Mouse (Mus musculus) fibroblast of lung, adult 2 months (primary cell): Measurements from ENCODE around the gene Bglap3.
A peak's percentile ranks its signal among the peaks of the same experiment; 100 is the strongest.
"Not testable (repeated sequence)": the region's sequence is repeated elsewhere in the genome, so short reads cannot be mapped to it uniquely, and the experiment has no call there.

Experiments used
- DNase-seq: peaks from one replicate; pipeline ENCODE4 v3.0.0-alpha.2; 2011; ENCODE audit warnings: low read depth

Gene Bglap3

DNA sequence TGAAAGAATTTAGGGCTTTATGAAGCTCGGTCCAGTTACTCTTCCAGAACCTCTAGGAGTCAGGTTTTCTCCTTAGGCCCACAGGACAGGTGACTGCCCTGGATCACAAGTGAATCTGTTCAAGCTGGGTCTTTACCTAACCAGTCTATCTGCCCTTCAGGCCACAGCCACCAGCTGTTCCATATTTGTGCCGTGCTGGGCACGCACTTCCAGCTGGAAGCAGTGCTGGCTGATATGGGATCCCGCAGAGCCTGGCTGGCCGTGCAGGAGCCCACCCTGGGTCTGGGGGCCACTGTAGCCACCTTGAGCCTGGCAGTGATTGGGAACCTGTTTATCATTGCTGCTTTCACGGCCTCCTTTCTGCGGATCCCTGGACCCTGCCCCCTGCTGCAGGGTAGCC is 4.1 kb upstream of the Bglap3 start:
- not testable (repeated sequence) for DNase-seq

DNA sequence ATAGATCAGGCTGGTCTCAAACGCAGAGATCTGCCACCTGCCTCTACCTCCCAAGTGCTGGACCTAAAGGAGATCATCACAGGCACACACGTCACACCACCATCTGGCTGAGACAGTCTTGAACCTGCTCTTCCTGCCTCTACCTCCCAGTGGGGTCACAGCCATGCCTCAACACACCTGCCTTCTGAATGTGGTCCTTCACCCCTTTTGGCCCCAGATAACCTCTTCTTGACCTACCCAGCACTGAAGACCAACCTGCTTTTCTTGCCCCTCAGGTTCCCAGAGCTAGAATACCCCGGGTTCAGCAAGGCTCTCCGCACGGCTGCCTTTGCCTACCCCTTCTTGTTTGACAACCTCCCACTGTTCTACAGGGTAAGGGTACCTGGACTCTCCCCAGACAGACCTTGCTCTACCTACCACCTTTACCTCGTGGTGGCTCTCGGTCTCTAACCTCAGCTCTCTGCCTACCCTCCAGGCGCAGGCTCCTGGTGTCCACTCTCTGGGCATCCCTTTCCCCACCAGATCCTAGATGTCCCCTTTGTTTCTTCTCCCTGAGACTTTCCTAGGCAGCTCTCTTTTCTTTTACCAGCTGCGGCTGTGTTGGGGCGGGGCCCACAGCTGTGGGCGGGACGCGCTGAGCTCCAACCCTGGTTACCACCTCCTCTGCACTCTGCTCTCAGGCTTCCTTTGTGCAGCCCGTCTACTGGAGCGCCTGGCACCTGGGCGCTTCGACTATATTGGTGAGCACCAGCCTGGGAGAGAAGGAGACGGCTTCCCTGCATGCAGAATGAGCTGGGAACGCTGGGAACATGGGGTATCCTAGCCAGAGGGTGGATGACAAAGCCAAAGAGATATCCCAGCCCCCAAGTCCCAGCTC is 3.4 kb upstream of the Bglap3 start:
- DNase-seq, result not testable (repeated sequence)

DNA sequence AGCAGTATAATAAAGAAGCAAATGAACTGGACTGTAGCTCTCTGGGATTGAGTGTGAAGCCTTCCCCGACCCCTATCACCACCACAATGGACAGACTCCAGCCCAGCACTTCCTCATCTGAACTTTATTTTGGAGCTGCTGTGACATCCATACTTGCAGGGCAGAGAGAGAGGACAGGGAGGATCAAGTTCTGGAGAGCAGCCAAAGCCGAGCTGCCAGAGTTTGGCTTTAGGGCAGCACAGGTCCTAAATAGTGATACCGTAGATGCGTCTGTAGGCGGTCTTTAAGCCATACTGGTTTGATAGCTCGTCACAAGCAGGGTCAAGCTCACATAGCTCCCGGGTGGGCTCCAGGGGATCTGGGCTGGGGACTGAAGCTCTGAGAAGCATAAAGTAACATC is 4.0 kb downstream of the Bglap3 start:
- DNase-seq, result not testable (repeated sequence)

DNA sequence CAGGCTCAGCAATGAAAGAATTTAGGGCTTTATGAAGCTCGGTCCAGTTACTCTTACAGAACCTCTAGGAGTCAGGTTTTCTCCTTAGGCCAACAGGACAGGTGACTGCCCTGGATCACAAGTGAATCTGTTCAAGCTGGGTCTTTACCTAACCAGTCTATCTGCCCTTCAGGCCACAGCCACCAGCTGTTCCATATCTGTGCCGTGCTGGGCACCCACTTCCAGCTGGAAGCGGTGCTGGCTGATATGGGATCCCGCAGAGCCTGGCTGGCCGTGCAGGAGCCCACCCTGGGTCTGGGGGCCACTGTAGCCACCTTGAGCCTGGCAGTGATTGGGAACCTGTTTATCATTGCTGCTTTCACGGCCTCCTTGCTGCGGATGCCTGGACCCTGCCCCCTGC is 5.0 kb downstream of the Bglap3 start:
- not testable (repeated sequence) for DNase-seq

DNA sequence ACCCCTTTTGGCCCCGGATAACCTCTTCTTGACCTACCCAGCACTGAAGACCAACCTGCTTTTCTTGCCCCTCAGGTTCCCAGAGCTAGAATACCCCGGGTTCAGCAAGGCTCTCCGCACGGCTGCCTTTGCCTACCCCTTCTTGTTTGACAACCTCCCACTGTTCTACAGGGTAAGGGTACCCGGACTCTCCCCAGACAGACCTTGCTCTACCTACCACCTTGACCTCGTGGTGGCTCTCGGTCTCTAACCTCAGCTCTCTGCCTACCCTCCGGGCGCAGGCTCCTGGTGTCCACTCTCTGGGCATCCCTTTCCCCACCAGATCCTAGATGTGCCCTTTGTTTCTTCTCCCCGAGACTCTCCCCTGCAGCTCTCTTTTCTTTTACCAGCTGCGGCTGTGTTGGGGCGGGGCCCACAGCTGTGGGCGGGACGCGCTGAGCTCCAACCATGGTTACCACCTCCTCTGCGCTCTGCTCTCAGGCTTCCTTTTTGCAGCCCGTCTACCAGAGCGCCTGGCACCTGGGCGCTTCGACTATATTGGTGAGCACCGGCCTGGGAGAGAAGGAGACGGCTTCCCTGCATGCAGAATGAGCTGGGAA is 5.6 kb downstream of the Bglap3 start:
- DNase-seq, result not testable (repeated sequence)

DNA sequence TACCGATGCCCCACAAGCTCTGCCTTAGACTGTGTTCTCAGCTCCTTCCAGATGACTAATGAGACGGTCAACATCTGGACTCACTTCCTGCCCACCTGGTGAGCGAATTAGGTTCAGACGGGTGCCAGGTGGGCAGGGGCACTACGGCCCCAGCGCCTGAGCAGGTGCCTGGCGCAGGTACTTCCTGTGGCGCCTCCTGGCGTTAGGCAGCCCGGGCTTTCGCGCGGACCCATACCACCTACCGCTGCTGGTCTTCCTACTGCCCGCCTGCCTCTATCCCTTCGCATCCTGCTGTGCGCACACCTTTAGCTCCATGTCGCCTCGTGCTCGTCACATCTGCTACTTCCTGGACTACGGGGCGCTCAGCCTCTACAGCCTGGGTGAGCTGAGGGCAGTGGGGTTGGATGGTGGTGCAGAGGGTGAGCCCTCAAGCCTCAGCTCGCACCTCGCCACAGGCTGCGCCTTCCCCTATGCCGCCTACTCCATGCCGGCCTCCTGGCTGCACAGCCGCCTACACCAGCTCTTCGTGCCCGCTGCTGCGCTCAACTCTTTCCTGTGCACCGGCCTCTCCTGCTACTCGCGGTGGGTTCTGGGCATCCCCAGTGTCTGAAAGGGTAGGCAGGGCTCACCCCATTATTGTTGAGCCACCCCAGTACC is 6.7 kb downstream of the Bglap3 start:
- DNase-seq, result no peak

DNA sequence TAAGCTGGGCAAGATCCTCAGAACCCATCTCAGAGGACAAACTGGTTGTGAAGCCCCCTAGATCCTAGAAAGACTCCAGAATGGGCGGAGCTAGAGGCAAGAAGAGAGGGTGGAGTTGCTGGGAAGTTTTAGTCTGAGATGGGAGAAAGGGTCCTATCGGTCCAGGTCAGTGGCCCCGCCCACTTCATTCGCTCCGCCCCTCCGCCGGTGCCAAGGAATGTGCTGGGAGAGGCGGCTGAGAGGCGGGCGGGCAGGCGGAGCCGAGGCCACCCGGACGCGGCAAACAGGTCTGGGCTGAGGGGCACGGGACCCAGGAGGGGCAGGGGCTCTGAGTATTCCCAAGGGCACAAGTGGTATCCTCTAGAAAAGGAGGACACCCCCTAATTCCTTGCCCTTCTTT is 8.2 kb downstream of the Bglap3 start, which contains the start of gene Paqr6:
Gene Paqr6, plus strand, starts transcription at position 248 of the 400 bp plus-strand sequence.
- no peak for DNase-seq

DNA sequence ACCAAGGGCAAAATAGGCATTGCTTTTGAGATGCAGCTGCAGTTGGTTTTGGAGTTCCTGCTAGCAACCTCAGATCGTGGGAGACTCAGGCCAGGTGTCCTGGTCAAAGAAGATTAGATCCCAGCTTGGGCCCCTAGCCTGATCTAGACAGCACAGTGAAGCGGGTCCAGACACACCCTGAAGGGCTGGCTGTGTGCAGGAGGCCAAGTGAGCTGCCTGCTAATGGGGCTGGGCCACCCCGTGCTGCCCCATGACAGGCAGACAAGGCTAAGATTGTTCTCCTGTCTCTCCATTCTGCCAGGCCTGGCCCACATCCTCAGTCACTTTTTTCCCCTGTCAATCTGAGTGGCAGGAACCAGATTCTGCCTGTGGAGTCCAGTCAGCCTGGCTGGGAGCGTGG is 8.8 kb downstream of the Bglap3 start:
- peak; percentile 77 for DNase-seq

DNA sequence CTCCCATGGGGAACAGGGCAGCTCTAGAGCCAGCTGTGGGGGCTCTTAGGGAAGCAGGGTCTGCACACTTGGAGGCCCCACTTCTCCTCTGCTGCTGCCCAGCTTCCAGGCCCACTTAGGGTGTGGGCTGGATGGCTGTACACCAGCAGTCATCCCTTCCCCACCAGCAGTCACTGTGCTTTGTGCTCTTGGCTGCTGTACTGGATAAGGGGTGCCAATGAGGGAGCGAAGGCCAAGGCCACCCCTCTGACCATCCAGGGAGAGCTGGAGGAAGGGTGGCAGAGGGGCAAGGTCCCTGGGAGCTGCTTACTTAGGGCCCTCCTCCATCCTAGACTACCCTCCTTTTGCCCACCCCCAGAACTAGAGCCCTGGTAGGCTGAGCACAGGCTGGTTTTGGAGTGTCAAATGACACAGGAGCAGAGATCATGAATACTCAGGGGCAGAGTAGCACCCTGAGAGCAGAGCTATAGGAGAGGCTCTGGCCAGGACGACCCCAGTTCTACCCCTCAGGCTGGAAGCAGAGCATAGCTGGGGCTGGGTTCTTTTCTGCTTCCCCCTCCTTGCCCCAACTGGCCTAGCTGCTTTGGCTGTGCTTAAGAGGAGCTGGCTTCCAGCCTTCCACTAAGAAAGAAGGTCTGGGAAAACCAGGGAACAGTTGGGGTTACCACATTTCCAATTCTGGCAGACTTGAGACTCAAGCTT is 10.8 kb downstream of the Bglap3 start:
- no peak for DNase-seq

DNA sequence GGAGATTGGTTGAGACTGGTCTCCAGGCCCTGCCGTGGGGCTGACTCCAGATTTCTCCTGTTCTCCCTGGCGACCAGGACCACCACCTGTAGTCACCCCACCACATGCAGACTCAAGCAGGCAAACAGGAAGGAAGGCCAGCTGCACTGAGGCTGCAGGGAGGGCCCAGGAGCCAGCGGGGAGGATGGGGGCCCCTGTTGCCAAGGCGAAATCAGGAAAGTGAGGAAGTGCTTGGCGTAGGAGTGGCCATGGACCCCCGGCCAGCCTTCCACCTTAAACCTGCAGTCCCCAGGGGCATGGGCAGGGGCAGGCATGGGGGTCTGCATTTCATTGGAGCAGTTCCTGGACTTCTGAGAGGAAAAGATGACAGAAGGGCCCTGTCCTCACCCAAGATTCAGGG is 11.4 kb downstream of the Bglap3 start:
- no peak for DNase-seq

DNA sequence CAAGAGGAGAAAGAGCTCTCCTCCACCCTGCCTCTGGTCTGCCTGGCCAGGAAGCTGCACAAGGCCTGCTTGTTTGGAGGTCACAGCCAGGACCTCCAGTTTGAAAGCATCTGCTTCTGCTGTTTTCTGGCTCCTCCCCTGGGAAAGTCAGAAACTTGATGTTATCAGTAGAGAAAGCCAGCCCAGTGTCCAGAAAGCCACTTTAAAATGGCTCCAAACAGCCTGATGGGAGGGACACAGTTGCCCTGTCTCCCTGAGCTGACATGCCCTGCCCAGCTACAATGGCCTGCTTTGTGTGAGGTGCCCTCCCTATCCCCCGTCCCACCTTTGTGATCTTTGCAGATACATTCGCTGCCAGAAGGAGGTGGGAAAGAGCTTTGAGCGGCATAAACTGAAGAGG is 12.6 kb downstream of the Bglap3 start:
- no peak for DNase-seq

DNA sequence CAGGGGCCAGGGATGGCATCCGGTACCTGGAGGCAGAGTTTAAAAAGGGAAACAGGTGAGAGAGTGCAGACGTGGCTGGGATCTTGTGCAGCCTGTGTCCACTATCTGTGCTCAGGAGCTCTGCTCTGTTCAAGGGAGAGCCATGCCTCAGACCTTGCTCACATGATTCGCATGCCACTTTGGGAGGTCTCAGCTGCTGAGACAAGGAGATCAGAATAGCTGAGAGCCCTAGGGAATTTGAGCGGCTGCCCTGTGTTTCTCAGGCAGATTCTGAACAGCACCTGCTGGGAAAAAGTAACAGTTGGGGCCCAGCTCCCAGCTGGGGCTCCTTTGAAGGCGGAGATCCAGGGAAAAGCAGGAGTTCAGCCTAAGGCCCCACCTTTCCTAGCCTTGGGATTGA is 13.0 kb downstream of the Bglap3 start:
- no peak for DNase-seq

DNA sequence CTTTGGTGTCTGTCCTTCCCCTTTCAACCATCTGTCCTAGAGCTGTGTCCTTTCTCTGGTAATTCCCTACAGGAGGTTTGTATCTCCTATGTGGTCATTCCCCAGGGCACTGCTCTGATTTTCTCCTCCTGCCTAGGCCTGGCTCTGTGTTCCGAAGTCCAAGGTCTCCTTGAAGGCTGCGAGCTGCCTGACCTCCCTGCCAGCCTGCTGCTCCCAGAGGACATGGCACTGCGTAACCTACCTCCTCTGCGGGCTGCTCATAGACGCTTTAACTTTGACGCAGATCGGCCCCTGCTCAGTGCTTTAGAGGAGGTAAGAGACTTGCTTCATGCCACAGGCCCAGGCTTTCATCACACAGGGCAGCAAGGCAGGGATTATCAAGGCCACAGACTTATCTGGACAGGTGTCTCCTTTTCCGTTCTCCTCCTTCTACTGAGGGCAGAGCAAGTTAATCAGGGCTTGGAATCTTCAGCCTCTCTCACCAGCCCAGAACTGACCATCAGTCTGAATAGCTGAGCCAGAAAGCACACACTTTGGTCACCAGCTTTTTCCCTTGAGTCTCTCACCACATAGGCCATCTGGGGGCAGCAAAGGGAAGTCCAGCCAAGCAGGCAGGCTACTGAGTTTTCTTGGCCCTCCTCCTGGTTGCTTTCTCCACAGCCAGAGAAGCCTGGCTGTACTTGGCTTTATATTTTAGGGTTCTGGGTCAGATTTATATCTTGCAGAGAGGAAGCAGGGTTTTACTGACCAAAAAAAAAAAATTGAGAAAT is 18.0 kb downstream of the Bglap3 start:
- no peak for DNase-seq

DNA sequence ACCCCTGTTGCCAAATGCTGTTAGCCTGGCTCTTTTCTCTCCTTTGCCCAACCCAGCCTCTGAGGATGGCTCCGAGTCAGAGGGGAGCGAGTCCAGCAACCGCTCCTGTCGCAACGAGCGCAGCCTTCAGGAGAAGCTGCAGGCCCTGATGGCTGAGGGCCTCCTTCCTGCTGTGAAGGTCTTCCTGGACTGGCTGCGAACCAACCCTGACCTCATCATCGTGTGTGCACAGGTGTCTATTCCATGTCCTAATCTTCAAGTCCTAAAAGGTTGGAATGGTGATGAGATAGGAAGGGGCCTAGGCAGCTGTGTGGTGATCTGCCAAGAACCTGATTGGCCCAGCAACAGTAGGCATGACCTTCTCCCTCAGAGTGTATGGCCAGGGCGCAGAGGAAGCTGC is 19.6 kb downstream of the Bglap3 start:
- DNase-seq, result no peak

DNA sequence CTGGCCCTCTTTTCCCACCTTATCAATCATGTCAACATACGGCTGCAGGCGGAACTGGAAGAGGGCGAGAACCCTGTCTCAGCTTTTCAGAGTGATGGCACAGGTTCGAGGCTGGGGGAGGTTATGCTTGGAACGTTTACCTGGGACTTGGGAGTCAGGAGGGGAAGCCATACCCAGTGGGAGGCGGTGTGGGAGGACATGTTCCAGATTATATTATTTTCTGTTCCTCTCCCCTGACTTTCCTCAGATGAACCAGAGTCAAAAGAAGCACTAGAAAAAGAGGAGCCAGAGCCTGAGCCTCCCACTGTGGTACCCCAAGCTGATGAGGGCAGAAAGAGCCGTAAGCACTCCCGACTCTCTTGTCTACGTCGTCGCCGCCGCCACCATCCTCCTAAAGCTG is 21.8 kb downstream of the Bglap3 start:
- DNase-seq, result no peak

DNA sequence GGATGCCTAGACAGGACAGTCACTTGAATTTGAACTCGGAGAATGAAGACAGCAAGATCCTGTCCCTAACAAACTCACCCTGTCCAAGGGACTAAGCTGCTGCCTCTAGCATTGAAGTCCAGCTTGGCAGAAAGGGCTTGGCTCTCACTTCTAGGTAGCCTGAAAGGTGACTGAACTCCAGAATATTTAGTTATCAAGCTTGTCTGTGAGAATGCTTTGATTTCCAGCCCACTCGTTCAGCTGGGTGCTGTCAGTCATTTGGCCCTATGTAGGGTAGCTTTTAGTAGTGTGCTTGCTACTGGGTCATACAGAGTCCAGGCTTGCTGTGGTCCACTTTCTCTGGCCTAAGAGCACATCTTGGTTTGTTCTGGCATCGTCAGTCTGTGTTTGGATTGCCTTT is 33.5 kb downstream of the Bglap3 start:
- DNase-seq, result no peak

DNA sequence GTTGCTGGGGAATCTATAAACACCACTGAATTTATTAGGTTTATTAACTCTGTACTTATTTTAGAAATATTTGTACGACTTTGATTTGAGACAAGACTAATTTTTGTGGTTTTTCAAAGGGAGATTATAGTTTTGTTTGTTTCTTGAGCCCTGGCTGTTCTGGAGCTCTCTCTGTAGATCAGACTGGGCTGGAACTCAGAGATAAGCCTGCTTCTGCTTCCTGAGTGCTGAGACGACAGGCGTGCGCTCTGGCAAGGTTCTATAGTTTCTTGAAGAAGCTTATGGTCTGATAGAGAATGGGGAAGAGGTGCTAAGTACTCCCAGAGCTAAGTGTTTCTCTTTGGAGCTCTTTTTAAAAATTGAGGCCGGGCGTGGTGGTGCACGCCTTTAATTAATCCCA is 34.2 kb downstream of the Bglap3 start:
- no peak for DNase-seq

DNA sequence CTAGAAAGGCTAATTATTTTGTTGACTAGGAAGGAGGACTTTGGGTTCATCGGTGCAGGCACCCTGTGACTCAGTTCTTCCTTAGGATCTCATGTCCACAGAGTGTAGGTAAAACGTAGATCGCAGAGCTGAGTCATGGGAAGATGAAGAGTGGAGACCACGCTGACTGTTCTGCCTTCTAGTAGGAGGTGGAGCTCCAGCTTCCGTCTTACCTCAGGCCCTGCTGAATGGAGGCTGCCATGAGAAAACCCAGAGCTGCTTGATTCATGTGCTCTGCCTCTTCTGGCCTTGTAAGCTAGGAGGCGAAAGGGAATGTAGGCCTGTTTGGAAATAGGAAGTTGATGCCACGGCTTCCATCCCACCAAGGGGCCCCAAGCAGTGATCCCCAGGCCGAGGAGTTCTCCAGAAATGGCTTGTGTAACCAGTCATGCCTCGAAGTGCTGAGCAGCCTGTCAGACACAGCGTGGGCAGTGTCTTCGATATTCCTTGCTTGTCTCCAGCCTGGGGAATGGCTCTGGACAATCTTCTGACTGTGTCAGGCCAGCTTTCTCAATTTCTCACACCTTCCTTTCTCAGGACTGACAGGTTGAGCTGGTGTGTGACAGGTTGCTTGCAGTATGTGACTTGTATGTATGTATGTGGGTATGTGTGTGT is 35.0 kb downstream of the Bglap3 start:
- DNase-seq, result no peak

DNA sequence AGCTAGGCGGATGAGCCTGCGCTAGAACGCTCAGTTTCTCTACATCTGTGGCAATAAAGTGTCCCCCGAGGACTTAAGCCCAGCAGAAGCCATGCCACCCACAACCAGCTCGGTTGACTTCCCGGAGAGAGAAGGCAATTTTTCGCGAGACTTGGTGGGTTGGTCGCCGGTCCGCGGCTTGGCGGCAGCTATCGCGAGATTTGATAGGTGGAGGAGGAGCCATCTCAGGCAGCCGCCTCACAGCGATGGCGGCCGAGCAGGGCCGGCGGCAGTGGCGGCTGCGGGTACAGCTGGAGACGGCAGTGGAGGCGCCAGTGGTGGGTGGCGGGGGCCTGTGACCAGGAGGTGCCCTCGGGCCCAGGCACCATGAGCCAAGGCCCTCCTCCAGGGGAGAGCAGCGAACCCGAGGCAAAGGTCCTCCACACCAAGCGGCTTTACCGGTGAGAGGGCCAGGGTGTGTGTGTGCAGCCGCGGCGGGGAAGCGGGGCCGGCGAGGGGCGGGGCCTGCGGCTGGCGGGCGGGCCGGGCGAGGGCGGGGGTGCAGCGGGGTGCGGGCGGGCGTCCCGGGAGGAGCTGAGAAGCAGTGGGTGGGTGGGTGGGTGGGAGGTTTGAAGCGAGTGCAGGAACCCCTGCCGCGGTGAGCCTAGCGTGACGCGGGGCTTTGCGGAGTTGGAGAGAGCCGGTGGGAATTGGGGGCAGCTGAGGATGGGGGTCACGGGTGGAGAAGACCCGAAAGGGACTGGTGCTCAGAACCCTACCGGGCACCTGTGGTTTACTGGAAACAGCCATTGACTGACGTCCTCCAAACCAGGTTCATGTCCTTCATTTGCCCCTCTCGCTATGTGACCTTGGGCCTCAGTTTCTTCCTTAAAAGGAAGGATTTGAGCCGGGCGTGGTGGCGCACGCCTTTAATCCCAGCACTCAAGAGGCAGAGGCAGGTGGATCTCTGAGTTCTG is 36.2 kb downstream of the Bglap3 start, which contains the start of the genes Tmem79 and Smg5:
Gene Tmem79, minus strand, starts transcription at position 91 of the 956 bp plus-strand sequence.
Gene Smg5, plus strand, starts transcription at position 203 of the 956 bp plus-strand sequence.
- DNase-seq, result peak; percentile 93
